Mouse (Mus musculus) E14TG2a.4 (cell line): Measurements from ENCODE around the gene Mybl2.
A peak's percentile ranks its signal among the peaks of the same experiment; 100 is the strongest.
"Not testable (repeated sequence)": the region's sequence is repeated elsewhere in the genome, so short reads cannot be mapped to it uniquely, and the experiment has no call there.

Experiments used
- H3K27me3 ChIP-seq: 2 replicates; pipeline ENCODE4 v1.6.1; 2014; ENCODE audit warnings: low read length, control low read depth; ENCODE audit not compliant: insufficient read depth
- H3K36me3 ChIP-seq: 2 replicates; pipeline ENCODE4 v1.6.1; 2014; ENCODE audit warnings: low read length, control low read depth; ENCODE audit not compliant: insufficient read depth
- H3K4me1 ChIP-seq: replicated peaks from 2 replicates; pipeline ENCODE4 v1.6.1; 2014; ENCODE audit warnings: low read depth, low read length, control low read depth
- H3K4me3 ChIP-seq: replicated peaks from 2 replicates; pipeline ENCODE4 v1.5.1; 2014; ENCODE audit warnings: mild to moderate bottlenecking, low read length
- H3K9me3 ChIP-seq: 2 replicates; pipeline ENCODE4 v1.6.1; 2014; ENCODE audit warnings: low read length, control low read depth
- CTCF ChIP-seq: conservative IDR thresholded peaks from 2 replicates; pipeline ENCODE4 v1.5.1; 2014; ENCODE audit warnings: low read length
- NANOG ChIP-seq: IDR thresholded peaks from 2 replicates; pipeline ENCODE4 v1.6.1; 2014; ENCODE audit warnings: borderline replicate concordance, low read length, mixed read lengths
- POU5F1 ChIP-seq: IDR thresholded peaks from 2 replicates; pipeline ENCODE4 v1.6.1; 2014; ENCODE audit warnings: low read length, borderline replicate concordance

The Mybl2 gene

GRCm38 (mm10) chr2:163049116-163049515, 5.4 kb upstream of the Mybl2 start:
- H3K27me3 ChIP-seq: no peaks in the 10 kb centered on the region
- peak overlapping the region; percentile 23; the same call in 1 of the 2 replicates for H3K4me3 ChIP-seq
- TF ChIP-seq CTCF (no peak), NANOG (no peak), POU5F1 (no peak)
- H3K36me3 ChIP-seq: peaks cover 47% of the 10 kb centered on the region
- H3K4me1 ChIP-seq: peaks cover 61% of the 10 kb centered on the region
- H3K9me3 ChIP-seq: no peaks in the 10 kb centered on the region

GRCm38 (mm10) chr2:163051691-163052090, 2.8 kb upstream of the Mybl2 start:
- Histone ChIP-seq H3K27me3 (no peaks in the 10 kb centered on the region), H3K4me3 (peak overlapping the region; percentile 99), H3K9me3 (no peaks in the 10 kb centered on the region), H3K4me1 (peaks cover 62% of the 10 kb centered on the region), H3K36me3 (peaks cover 38% of the 10 kb centered on the region)
- no peak for TF ChIP-seq CTCF
- no peak for TF ChIP-seq NANOG
- no peak for TF ChIP-seq POU5F1

DNA sequence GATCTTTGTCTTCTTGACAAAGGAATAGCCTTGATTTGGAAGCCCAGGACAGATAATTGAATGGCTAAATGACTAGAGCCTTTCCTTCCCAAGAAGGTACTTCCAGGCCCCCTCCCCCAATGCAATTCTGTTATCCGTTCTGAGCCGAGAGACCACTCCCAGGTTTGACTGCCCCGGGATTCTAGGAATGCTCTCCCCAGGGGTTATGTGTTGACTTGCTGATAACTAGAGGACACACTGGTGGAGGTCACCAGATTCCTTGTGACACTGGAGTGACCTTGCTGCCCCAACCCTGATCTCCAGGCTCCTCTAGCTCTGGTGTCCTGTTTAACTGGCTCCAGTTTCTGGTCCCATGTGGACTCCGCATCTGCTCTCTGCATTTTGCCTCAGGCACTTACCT, 2.4 kb upstream of the Mybl2 start:
- TF ChIP-seq NANOG (peak; percentile 46; the same call in 1 of the 2 replicates), CTCF (no peak)
- Histone ChIP-seq H3K4me1 (peaks cover 66% of the 10 kb centered on the region), H3K9me3 (no peaks in the 10 kb centered on the region), H3K4me3 (peak overlapping the region; percentile 99), H3K27me3 (no peaks in the 10 kb centered on the region), H3K36me3 (peaks cover 38% of the 10 kb centered on the region)

GRCm38 (mm10) chr2:163052826-163053225, 1.7 kb upstream of the Mybl2 start:
- TF ChIP-seq POU5F1: no peak
- no peak for TF ChIP-seq CTCF
- TF ChIP-seq NANOG: no peak
- Histone ChIP-seq H3K27me3 (no peaks in the 10 kb centered on the region), H3K36me3 (peaks cover 37% of the 10 kb centered on the region), H3K9me3 (no peaks in the 10 kb centered on the region), H3K4me3 (peak overlapping the region; percentile 99), H3K4me1 (peaks cover 69% of the 10 kb centered on the region)

GRCm38 (mm10) chr2:163054891-163055494, 506 bp downstream of the Mybl2 start:
- no peaks in the 10 kb centered on the region for H3K9me3 ChIP-seq
- H3K4me3 ChIP-seq: peak overlapping the region; percentile 99
- TF ChIP-seq CTCF (no peak), NANOG (no peak), POU5F1 (no peak)
- peaks cover 44% of the 10 kb centered on the region for H3K36me3 ChIP-seq
- no peaks in the 10 kb centered on the region for H3K27me3 ChIP-seq
- H3K4me1 ChIP-seq: peaks cover 66% of the 10 kb centered on the region

- H3K9me3 ChIP-seq: no peaks in the 10 kb centered on the region
- H3K36me3 ChIP-seq: peaks cover 48% of the 10 kb centered on the region
- TF ChIP-seq CTCF (no peak), NANOG (no peak), POU5F1 (no peak)
- peak overlapping the region; percentile 99 for H3K4me3 ChIP-seq
- no peaks in the 10 kb centered on the region for H3K27me3 ChIP-seq
- H3K4me1 ChIP-seq: peaks cover 64% of the 10 kb centered on the region
These were observed 1.2 kb downstream of the Mybl2 start for GRCm38 (mm10) chr2:163055715-163056114.

- peaks cover 65% of the 10 kb centered on the region for H3K4me1 ChIP-seq
- H3K9me3 ChIP-seq: no peaks in the 10 kb centered on the region
- TF ChIP-seq CTCF (no peak), POU5F1 (no peak), NANOG (no peak)
- no peaks in the 10 kb centered on the region for H3K27me3 ChIP-seq
- peak overlapping the region; percentile 99 for H3K4me3 ChIP-seq
- H3K36me3 ChIP-seq: peaks cover 57% of the 10 kb centered on the region
These were observed 2.1 kb downstream of the Mybl2 start for GRCm38 (mm10) chr2:163056584-163056983.

- not testable (repeated sequence) for H3K9me3 ChIP-seq, H3K27me3 ChIP-seq
- Histone ChIP-seq H3K36me3 (peaks cover 76% of the 10 kb centered on the region), H3K4me3 (peak overlapping the region; percentile 99), H3K4me1 (peaks cover 66% of the 10 kb centered on the region)
These were observed 4.5 kb downstream of the Mybl2 start for GRCm38 (mm10) chr2:163058981-163059380.

DNA sequence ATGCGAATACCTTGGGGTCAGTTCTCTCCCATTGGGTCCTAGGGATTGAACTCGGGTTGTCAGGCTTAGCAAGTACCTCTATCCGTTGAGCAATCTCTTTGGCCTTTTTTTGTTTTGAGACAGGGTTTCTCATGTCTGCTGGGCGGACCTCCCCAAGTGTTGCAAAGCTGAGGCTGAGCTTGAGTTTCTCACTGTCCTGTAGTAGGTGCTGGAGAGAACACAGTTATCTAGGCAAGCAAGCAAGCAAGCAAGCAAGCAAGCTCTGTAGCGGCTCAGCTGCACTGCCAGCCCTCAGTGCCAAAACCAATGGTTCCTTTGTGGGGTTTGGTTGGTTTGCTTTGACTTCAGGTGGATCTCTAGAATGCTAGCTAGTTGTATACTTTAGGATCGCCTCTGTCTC, 6.1 kb downstream of the Mybl2 start:
- TF ChIP-seq CTCF (no peak), POU5F1 (no peak), NANOG (no peak)
- H3K9me3 ChIP-seq: no peaks in the 10 kb centered on the region
- H3K4me1 ChIP-seq: peaks cover 81% of the 10 kb centered on the region
- H3K27me3 ChIP-seq: no peaks in the 10 kb centered on the region
- H3K4me3 ChIP-seq: peak overlapping the region; percentile 99
- H3K36me3 ChIP-seq: peaks cover 88% of the 10 kb centered on the region
